Mouse (Mus musculus): ENCODE measurements at regions not wholly inside any gene's neighbourhood (a gene's known extent, or its start where the extent isn't known, plus 50 kb on each side); places are given as distances from the start of the nearest gene placed in this dataset.

GRCm38 (mm10) chr10:43694508-43694907, 116.4 kb downstream of the Cd24a start:
- Histone ChIP-seq H3K27ac (ENCODE audit: insufficient read depth, low read depth, low read length, poor library complexity, severe bottlenecking) (no peak overlapping the region), H3K9ac (ENCODE audit: insufficient read depth, low read depth, low read length, poor library complexity, severe bottlenecking) (no peak overlapping the region), H3K4me1 (ENCODE audit: control insufficient read depth in 2 of 2, insufficient read depth in 2 of 2, low read length in 2 of 2, poor library complexity in 1 of 2) (peaks cover 0 to 5% of the 10 kb centered on the region in 2 experiments; a peak in 1 of 4 replicates), H3K9me3 (ENCODE audit: control insufficient read depth, insufficient read depth, low read depth, low read length) (no peaks in the 10 kb centered on the region), H3K36me3 (ENCODE audit: control insufficient read depth, insufficient read depth, low read length, poor library complexity, severe bottlenecking) (no peaks in the 10 kb centered on the region), H3K4me3 (ENCODE audit: insufficient read depth in 1 of 2, low read depth in 1 of 2, low read length in 2 of 2, poor library complexity in 1 of 2, severe bottlenecking in 1 of 2) (no peak overlapping the region)
- TF ChIP-seq ZNF384 (IDR thresholded peaks at IDR 0.05; ENCODE audit: low read depth, low read length) (no peak), MAFK (IDR thresholded peaks at IDR 0.05; ENCODE audit: insufficient read depth, low read depth, low read length) (no peak), HCFC1 (IDR thresholded peaks at IDR 0.05; ENCODE audit: borderline replicate concordance, insufficient read depth, low read length) (no peak), CHD2 (IDR thresholded peaks at IDR 0.05; ENCODE audit: low read depth, low read length) (no peak), ZC3H11A (IDR thresholded peaks at IDR 0.05; ENCODE audit: borderline replicate concordance, low read depth, low read length) (no peak)
- no peak for DNase-seq (ENCODE audit: low read depth, low spot score)
- in situ Hi-C loops (cut with MboI; ENCODE audit: low sequenced_read_pairs in 2 of 2, unreplicated experiment in 2 of 2), result no loop called here

GRCm38 (mm10) chr10:43695470-43695869, 117.4 kb downstream of the Cd24a start:
- in situ Hi-C loops (cut with MboI; ENCODE audit: low sequenced_read_pairs in 2 of 2, unreplicated experiment in 2 of 2), result no loop called here
- 0 out of 4 replicates have a peak, but pooled peaks cover 0 to 2% of the 10 kb centered on the region in 2 experiments for H3K4me1 ChIP-seq (ENCODE audit: control insufficient read depth in 2 of 2, insufficient read depth in 2 of 2, low read length in 2 of 2, poor library complexity in 1 of 2)
- no peak overlapping the region for H3K4me3 ChIP-seq (ENCODE audit: insufficient read depth in 1 of 2, low read depth in 1 of 2, low read length in 2 of 2, poor library complexity in 1 of 2, severe bottlenecking in 1 of 2)
- no peak for TF ChIP-seq ZNF384 (IDR thresholded peaks at IDR 0.05; ENCODE audit: low read depth, low read length)
- TF ChIP-seq CHD2 (IDR thresholded peaks at IDR 0.05; ENCODE audit: low read depth, low read length), result no peak
- no peak for TF ChIP-seq HCFC1 (IDR thresholded peaks at IDR 0.05; ENCODE audit: borderline replicate concordance, insufficient read depth, low read length)
- no peak for TF ChIP-seq MAFK (IDR thresholded peaks at IDR 0.05; ENCODE audit: insufficient read depth, low read depth, low read length)
- TF ChIP-seq ZC3H11A (IDR thresholded peaks at IDR 0.05; ENCODE audit: borderline replicate concordance, low read depth, low read length), result no peak
- no peak overlapping the region for H3K9ac ChIP-seq (ENCODE audit: insufficient read depth, low read depth, low read length, poor library complexity, severe bottlenecking)
- H3K27ac ChIP-seq (ENCODE audit: insufficient read depth, low read depth, low read length, poor library complexity, severe bottlenecking), result no peak overlapping the region
- DNase-seq (ENCODE audit: low read depth, low spot score), result no peak
- no peaks in the 10 kb centered on the region for H3K9me3 ChIP-seq (ENCODE audit: control insufficient read depth, insufficient read depth, low read depth, low read length)
- no peaks in the 10 kb centered on the region for H3K36me3 ChIP-seq (ENCODE audit: control insufficient read depth, insufficient read depth, low read length, poor library complexity, severe bottlenecking)

- Histone ChIP-seq H3K9ac (ENCODE audit: insufficient read depth, low read depth, low read length, poor library complexity, severe bottlenecking) (no peak overlapping the region), H3K27ac (ENCODE audit: insufficient read depth, low read depth, low read length, poor library complexity, severe bottlenecking) (no peak overlapping the region), H3K4me3 (ENCODE audit: insufficient read depth in 1 of 2, low read depth in 1 of 2, low read length in 2 of 2, poor library complexity in 1 of 2, severe bottlenecking in 1 of 2) (no peak overlapping the region), H3K36me3 (ENCODE audit: control insufficient read depth, insufficient read depth, low read length, poor library complexity, severe bottlenecking) (no peaks in the 10 kb centered on the region), H3K9me3 (ENCODE audit: control insufficient read depth, insufficient read depth, low read depth, low read length) (no peaks in the 10 kb centered on the region), H3K4me1 (ENCODE audit: control insufficient read depth in 2 of 2, insufficient read depth in 2 of 2, low read length in 2 of 2, poor library complexity in 1 of 2) (0 out of 4 replicates have a peak, but pooled peaks cover 0 to 2% of the 10 kb centered on the region in 2 experiments)
- no peak for TF ChIP-seq ZNF384 (IDR thresholded peaks at IDR 0.05; ENCODE audit: low read depth, low read length)
- TF ChIP-seq ZC3H11A (IDR thresholded peaks at IDR 0.05; ENCODE audit: borderline replicate concordance, low read depth, low read length), result no peak
- TF ChIP-seq HCFC1 (IDR thresholded peaks at IDR 0.05; ENCODE audit: borderline replicate concordance, insufficient read depth, low read length), result no peak
- no peak for TF ChIP-seq MAFK (IDR thresholded peaks at IDR 0.05; ENCODE audit: insufficient read depth, low read depth, low read length)
- TF ChIP-seq CHD2 (IDR thresholded peaks at IDR 0.05; ENCODE audit: low read depth, low read length), result no peak
- in situ Hi-C loops (cut with MboI; ENCODE audit: low sequenced_read_pairs in 2 of 2, unreplicated experiment in 2 of 2), result no loop called here
- DNase-seq (ENCODE audit: low read depth, low spot score), result no peak
Observed at GRCm38 (mm10) chr10:43697917-43698316, 119.8 kb downstream of the Cd24a start.

- Histone ChIP-seq H3K4me1 (ENCODE audit: control insufficient read depth in 2 of 2, insufficient read depth in 2 of 2, low read length in 2 of 2, poor library complexity in 1 of 2) (no peaks in the 10 kb centered on the region), H3K9ac (ENCODE audit: insufficient read depth, low read depth, low read length, poor library complexity, severe bottlenecking) (no peak overlapping the region), H3K27ac (ENCODE audit: insufficient read depth, low read depth, low read length, poor library complexity, severe bottlenecking) (no peak overlapping the region), H3K36me3 (ENCODE audit: control insufficient read depth, insufficient read depth, low read length, poor library complexity, severe bottlenecking) (no peaks in the 10 kb centered on the region), H3K9me3 (ENCODE audit: control insufficient read depth, insufficient read depth, low read depth, low read length) (no peaks in the 10 kb centered on the region), H3K4me3 (ENCODE audit: insufficient read depth in 1 of 2, low read depth in 1 of 2, low read length in 2 of 2, poor library complexity in 1 of 2, severe bottlenecking in 1 of 2) (no peak overlapping the region)
- DNase-seq (ENCODE audit: low read depth, low spot score), result no peak
- in situ Hi-C loops (cut with MboI; ENCODE audit: low sequenced_read_pairs in 2 of 2, unreplicated experiment in 2 of 2), result no loop called here
- no peak for TF ChIP-seq ZC3H11A (IDR thresholded peaks at IDR 0.05; ENCODE audit: borderline replicate concordance, low read depth, low read length)
- TF ChIP-seq HCFC1 (IDR thresholded peaks at IDR 0.05; ENCODE audit: borderline replicate concordance, insufficient read depth, low read length), result no peak
- TF ChIP-seq ZNF384 (IDR thresholded peaks at IDR 0.05; ENCODE audit: low read depth, low read length), result no peak
- TF ChIP-seq CHD2 (IDR thresholded peaks at IDR 0.05; ENCODE audit: low read depth, low read length), result no peak
- TF ChIP-seq MAFK (IDR thresholded peaks at IDR 0.05; ENCODE audit: insufficient read depth, low read depth, low read length), result no peak
Observed at GRCm38 (mm10) chr10:43700371-43701289, 122.5 kb downstream of the Cd24a start.

All from ES-E14 (cell line).